In genomic region chr16:57122682-57123445, GRCm38 (mm10) we compare ENCODE assay signal across 8 mouse cellular contexts. TPM values are rescaled to one million over a fixed set of nuclear protein-coding genes. Genes with fewer than 3 reads are reported as not detected.
DNase-seq lines count a peak whose midpoint lies in the region; ATAC-seq lines count a peak whose summit lies in the region.

No protein-coding gene starts in this region.

- DNase-seq in heart, adult 9 months (ENCODE audit: low spot score in 2 of 2), result no peak
- DNase-seq in MN1 (ENCODE audit: low spot score), result peak; percentile 19
- DNase-seq in midbrain, embryonic 10.5 days (ENCODE audit: low spot score), result no peak
- DNase-seq in frontal cortex, postnatal 10 days (ENCODE audit: low spot score in 2 of 2), result no peak
- DNase-seq in retina, embryonic 14.5 days (ENCODE audit: low spot score), result no peak
- no peak for DNase-seq in cerebellum, adult 8-10 months

- peaks cover 25% of the 10 kb centered on the region for H3K4me1 ChIP-seq in heart, embryonic 15.5 days (replicated peaks)
- H3K4me1 ChIP-seq in hindbrain, embryonic 12.5 days, result peaks cover 16% of the 10 kb centered on the region
- H3K4me1 ChIP-seq in midbrain, embryonic 10.5 days, result peaks cover 18% of the 10 kb centered on the region

- no peaks in the 10 kb centered on the region for H3K27me3 ChIP-seq in heart, embryonic 15.5 days
- H3K27me3 ChIP-seq in hindbrain, embryonic 12.5 days, result no peaks in the 10 kb centered on the region
- H3K27me3 ChIP-seq in midbrain, embryonic 10.5 days (ENCODE audit: low read depth, poor library complexity, severe bottlenecking), result no peaks in the 10 kb centered on the region

- 32% methylated on average over 6 of the region's 6 CpGs for WGBS in heart, embryonic 15.5 days
- WGBS in hindbrain, embryonic 12.5 days, result 66% methylated on average over 6 of the region's 6 CpGs
- 69% methylated on average over 6 of the region's 6 CpGs for WGBS in midbrain, embryonic 10.5 days

- H3K4me2 ChIP-seq in heart, embryonic 15.5 days, result peak overlapping the region; percentile 79
- peak overlapping the region; percentile 78 for H3K4me2 ChIP-seq in hindbrain, embryonic 12.5 days (replicated peaks)

- H3K9ac ChIP-seq in heart, embryonic 15.5 days, result peak overlapping the region; percentile 92
- H3K9ac ChIP-seq in hindbrain, embryonic 12.5 days, result peak overlapping the region; percentile 85

- H3K27ac ChIP-seq in heart, embryonic 15.5 days, result no peak overlapping the region
- no peak overlapping the region for H3K27ac ChIP-seq in hindbrain, embryonic 12.5 days
- 0 out of 2 replicates have a peak overlapping the region, but pooled peaks have one; percentile 97 for H3K27ac ChIP-seq in midbrain, embryonic 10.5 days (replicated peaks)

- H3K36me3 ChIP-seq in heart, embryonic 15.5 days, result no peaks in the 10 kb centered on the region
- H3K36me3 ChIP-seq in hindbrain, embryonic 12.5 days, result no peaks in the 10 kb centered on the region
- H3K36me3 ChIP-seq in midbrain, embryonic 10.5 days, result no peaks in the 10 kb centered on the region

- peak overlapping the region; percentile 91 for H3K4me3 ChIP-seq in heart, embryonic 15.5 days
- H3K4me3 ChIP-seq in hindbrain, embryonic 12.5 days, result peak overlapping the region; percentile 83
- peak overlapping the region; percentile 97 for H3K4me3 ChIP-seq in midbrain, embryonic 10.5 days

- H3K9me3 ChIP-seq in heart, embryonic 15.5 days (replicated peaks), result no peaks in the 10 kb centered on the region
- no peaks in the 10 kb centered on the region for H3K9me3 ChIP-seq in hindbrain, embryonic 12.5 days (replicated peaks)
- H3K9me3 ChIP-seq in midbrain, embryonic 10.5 days (replicated peaks), result no peaks in the 10 kb centered on the region

- ATAC-seq in heart, embryonic 15.5 days (replicated peaks; ENCODE audit: insufficient number of reproducible peaks, insufficient read depth, low FRiP score, low read depth), result no peak
- ATAC-seq in hindbrain, embryonic 12.5 days (ENCODE audit: low FRiP score), result no peak

RNA-seq across cellular contexts. Expression of gene Tomm70a, which starts 1.4 kb away (rescaled TPM):
- polyA plus RNA-seq in heart, embryonic 15.5 days (2015; fragmentation: Nextera tagmentation; extraction: Ambion mirVana), result 36.4 and 38.5 TPM in 2 replicates
- polyA plus RNA-seq in hindbrain, embryonic 12.5 days (2016; fragmentation: Nextera tagmentation; extraction: Ambion mirVana), result 63.9 and 64.9 TPM in 2 replicates
- 47.8 and 51.0 TPM in 2 replicates for polyA plus RNA-seq in midbrain, embryonic 10.5 days (2016; fragmentation: Nextera tagmentation; extraction: Ambion mirVana)

RNA-seq across cellular contexts. Expression of gene Nit2, which starts 44.3 kb away (rescaled TPM):
- polyA plus RNA-seq in heart, embryonic 15.5 days (2015; fragmentation: Nextera tagmentation; extraction: Ambion mirVana), result 45.8 and 49.5 TPM in 2 replicates
- polyA plus RNA-seq in hindbrain, embryonic 12.5 days (2016; fragmentation: Nextera tagmentation; extraction: Ambion mirVana), result 41.8 and 43.1 TPM in 2 replicates
- 53.1 and 54.4 TPM in 2 replicates for polyA plus RNA-seq in midbrain, embryonic 10.5 days (2016; fragmentation: Nextera tagmentation; extraction: Ambion mirVana)

RNA-seq across cellular contexts. Expression of gene Tmem45a2, which starts 51.7 kb away (rescaled TPM):
- 0.11 and 0.15 TPM in 2 replicates for polyA plus RNA-seq in heart, embryonic 15.5 days (2015; fragmentation: Nextera tagmentation; extraction: Ambion mirVana)
- polyA plus RNA-seq in hindbrain, embryonic 12.5 days (2016; fragmentation: Nextera tagmentation; extraction: Ambion mirVana), result 0.14 TPM in 1 of 2 replicates, not detected in the other
- not detected in 2 replicates for polyA plus RNA-seq in midbrain, embryonic 10.5 days (2016; fragmentation: Nextera tagmentation; extraction: Ambion mirVana)
